Mouse (Mus musculus): ENCODE data around the gene Fgfr2.

GRCm38 (mm10) chr7:130837941-130838657, 2285.1 kb downstream of the Fgfr2 start:
- TF ChIP-seq ZC3H11A (IDR thresholded peaks at IDR 0.05; ENCODE audit: borderline replicate concordance, low read depth, low read length) = no peak
- no peak for TF ChIP-seq HCFC1 (IDR thresholded peaks at IDR 0.05; ENCODE audit: borderline replicate concordance, insufficient read depth, low read length)
- no peak for TF ChIP-seq CHD2 (IDR thresholded peaks at IDR 0.05; ENCODE audit: low read depth, low read length)
- TF ChIP-seq ZNF384 (IDR thresholded peaks at IDR 0.05; ENCODE audit: low read depth, low read length) = no peak
- TF ChIP-seq MAFK (IDR thresholded peaks at IDR 0.05; ENCODE audit: insufficient read depth, low read depth, low read length) = no peak
